Mouse (Mus musculus) adrenal gland, adult 10 weeks (tissue): Measurements from ENCODE around the gene Cpxcr1. TPM values are rescaled to one million over a fixed set of nuclear protein-coding genes. Genes with fewer than 3 reads are reported as not detected.

Experiments
- polyA plus RNA-seq: library from polyadenylated mRNA; stranded (reverse); fragments of 350-450 nt; fragmentation: Illumina TruSeq; extraction: RNeasy Lipid Tissue Mini Kit (QIAGEN cat#74804); gene quantifications from one replicate; pipeline ENCODE4 v1.2.3, GENCODE M21; 2014; ENCODE audit warnings: low read depth, low replicate concordance

Cpxcr1 gene
- not detected for polyA plus RNA-seq

GRCm38 (mm10) chrX:116448644-116449043 is at the start of gene Cpxcr1:
Gene Cpxcr1 (plus strand): TSS chrX:116448944.

Other genes starting within 250 kb of the Cpxcr1 start
- not detected for gene H2afb2, start 232.2 kb downstream of the Cpxcr1 start, polyA plus RNA-seq